Mouse (Mus musculus): ENCODE measurements around the gene Pkdcc. TPM values are rescaled to one million over a fixed set of nuclear protein-coding genes. Genes with fewer than 3 reads are reported as not detected.

Pkdcc gene
- 10 to 100 TPM; 43.1 to 57.1 TPM for total RNA-seq (2021)
- long read RNA-seq, experiment 1, transcript Pkdcc-204 (7 exons, 2,446 nt), result major isoform, 17 of 22 reads
- long read RNA-seq, experiment 1, partial matches to known transcripts, result 1 of 22 reads
- long read RNA-seq, experiment 1, other reads (novel, unspliced or antisense), result 4 of 22 reads
- long read RNA-seq, experiment 2, transcript Pkdcc-204 (7 exons, 2,446 nt), result major isoform, 8 of 10 reads
- long read RNA-seq, experiment 2, partial matches to known transcripts, result 2 of 10 reads
- long read RNA-seq, experiment 2, other reads (novel, unspliced or antisense), result 0 of 10 reads

- DNase-seq, result peak; percentile 88 to 94
Measured at GRCm38 (mm10) chr17:83214674-83215528, at the start of gene Pkdcc. Gene Pkdcc (plus strand): TSS chr17:83215292.

GRCm38 (mm10) chr17:83166195-83166594 lies 48.9 kb upstream of the Pkdcc start:
- no peak for DNase-seq

- peak in 1 of 2 experiments; percentile 27 for DNase-seq
Measured at GRCm38 (mm10) chr17:83176146-83176545, 38.9 kb upstream of the Pkdcc start.

GRCm38 (mm10) chr17:83178483-83179150 lies 36.5 kb upstream of the Pkdcc start:
- no peak for DNase-seq

- no peak for DNase-seq
Measured at GRCm38 (mm10) chr17:83179151-83179531, 36.0 kb upstream of the Pkdcc start.

GRCm38 (mm10) chr17:83179569-83179968 lies 35.5 kb upstream of the Pkdcc start:
- no peak for DNase-seq

GRCm38 (mm10) chr17:83181086-83181485 lies 34.0 kb upstream of the Pkdcc start:
- no peak for DNase-seq

GRCm38 (mm10) chr17:83181592-83181991 lies 33.5 kb upstream of the Pkdcc start:
- no peak for DNase-seq

GRCm38 (mm10) chr17:83182061-83182664 lies 32.9 kb upstream of the Pkdcc start:
- DNase-seq, result no peak

- DNase-seq, result no peak
Measured at GRCm38 (mm10) chr17:83182780-83183179, 32.3 kb upstream of the Pkdcc start.

- peak in 1 of 2 experiments; percentile 52 for DNase-seq
Measured at GRCm38 (mm10) chr17:83187751-83188565, 27.1 kb upstream of the Pkdcc start.

- DNase-seq, result no peak
Measured at GRCm38 (mm10) chr17:83190810-83191209, 24.3 kb upstream of the Pkdcc start.

- DNase-seq, result no peak
Measured at GRCm38 (mm10) chr17:83194491-83194890, 20.6 kb upstream of the Pkdcc start.

- DNase-seq, result peak; percentile 64 to 83
Measured at GRCm38 (mm10) chr17:83197361-83197923, 17.6 kb upstream of the Pkdcc start.

- DNase-seq, result no peak
Measured at GRCm38 (mm10) chr17:83200469-83200868, 14.6 kb upstream of the Pkdcc start.

- DNase-seq, result no peak
Measured at GRCm38 (mm10) chr17:83201257-83201656, 13.8 kb upstream of the Pkdcc start.

GRCm38 (mm10) chr17:83203692-83204383 lies 11.3 kb upstream of the Pkdcc start:
- DNase-seq, result no peak

GRCm38 (mm10) chr17:83207296-83207695 lies 7.8 kb upstream of the Pkdcc start:
- no peak for DNase-seq

- no peak for DNase-seq
Measured at GRCm38 (mm10) chr17:83208455-83208854, 6.6 kb upstream of the Pkdcc start.

GRCm38 (mm10) chr17:83210531-83210930 lies 4.6 kb upstream of the Pkdcc start:
- DNase-seq, result no peak

GRCm38 (mm10) chr17:83211196-83211595 lies 3.9 kb upstream of the Pkdcc start:
- DNase-seq, result no peak

Measured in heart, adult 18-20 months (tissue).